Mouse (Mus musculus): ENCODE data around the gene Cactin.

DNA sequence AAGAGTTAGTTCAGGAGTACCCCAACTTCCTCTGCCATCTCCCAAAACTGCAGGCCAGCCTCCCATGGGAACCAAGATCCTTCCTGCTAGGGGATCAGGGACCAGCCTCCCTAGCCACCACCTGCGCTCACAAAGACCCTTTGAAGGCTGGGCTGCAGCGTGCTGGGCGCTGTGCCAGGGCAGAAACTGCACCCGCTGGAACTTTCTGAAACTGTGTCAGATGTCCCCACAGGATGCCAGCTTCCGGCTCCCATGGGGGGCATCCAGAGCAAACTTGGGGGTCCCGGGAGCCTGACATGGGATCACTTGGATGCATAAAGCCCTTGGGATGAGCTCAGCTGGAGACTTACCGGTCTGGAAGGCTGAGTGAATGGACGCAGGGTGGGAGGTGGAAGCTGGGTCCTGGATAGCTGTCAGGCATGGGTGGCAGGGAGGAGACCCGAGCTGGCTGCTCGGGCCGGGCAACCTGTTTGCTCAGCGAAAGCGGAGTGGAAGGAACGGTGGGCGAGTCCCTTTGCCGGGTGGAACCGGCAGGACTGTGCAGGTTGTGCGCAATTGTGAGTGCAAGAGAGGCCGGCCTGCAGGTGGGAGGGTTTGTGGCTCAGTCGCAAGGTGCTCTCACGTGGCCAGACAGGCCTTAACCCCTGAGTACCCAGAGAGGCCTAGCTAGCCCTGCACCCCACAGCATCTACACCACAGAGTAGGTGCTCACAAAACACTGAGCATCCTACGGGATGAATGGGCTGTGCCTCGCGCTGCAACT lies 30.0 kb upstream of the Cactin start:
- no peak for TF ChIP-seq CTCF (IDR thresholded peaks at IDR 0.05; ENCODE audit: control insufficient read depth, insufficient read depth, insufficient read length)
- no peak for TF ChIP-seq MAX (IDR thresholded peaks at IDR 0.05)
- TF ChIP-seq USF1 (IDR thresholded peaks at IDR 0.05; ENCODE audit: low read depth) = no peak
- TF ChIP-seq FOSL1 (IDR thresholded peaks at IDR 0.05; ENCODE audit: insufficient read depth, low read length, poor library complexity, severe bottlenecking) = no peak
